Mouse (Mus musculus): ENCODE measurements around the gene Fam110c. TPM values are rescaled to one million over a fixed set of nuclear protein-coding genes. Genes with fewer than 3 reads are reported as not detected.

Gene Fam110c
- polyA plus RNA-seq, 1 experiment from 2014 or later = not detected

DNA sequence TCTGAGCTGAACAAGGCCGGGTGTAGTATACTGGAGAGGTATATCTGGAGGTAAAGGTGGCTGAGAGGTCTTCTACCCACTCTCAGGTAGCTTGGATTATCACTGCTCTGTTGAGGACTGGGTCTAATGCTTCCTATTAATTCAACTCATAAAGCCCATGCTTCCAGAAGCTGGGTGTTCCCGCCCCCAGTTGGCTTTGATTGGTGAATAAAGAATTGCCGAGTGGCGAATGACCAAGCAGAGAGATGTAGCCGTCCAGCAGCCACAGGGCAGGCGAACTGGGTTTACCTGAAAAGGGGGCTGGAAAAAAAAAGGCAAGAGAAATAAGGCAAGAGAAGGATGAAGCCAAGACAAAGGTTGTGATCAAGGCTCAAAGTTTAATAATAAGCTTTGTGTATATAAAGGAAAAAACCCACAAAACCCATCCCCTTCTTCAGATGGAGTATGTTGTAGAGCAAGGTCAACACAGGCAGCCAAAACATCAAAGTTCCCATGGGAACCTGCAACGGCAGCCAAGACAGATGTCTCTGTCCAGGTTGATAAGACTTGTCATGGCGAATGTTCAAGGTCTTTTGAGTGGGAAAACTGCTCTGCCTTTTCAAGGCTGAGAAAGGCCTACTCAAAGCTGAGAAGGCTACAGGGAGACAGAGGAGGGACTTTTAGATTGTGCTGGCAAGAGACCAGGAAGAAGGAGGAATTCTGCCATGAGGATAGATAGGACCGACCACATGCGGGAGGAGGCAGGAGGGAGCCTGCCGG is 17.4 kb downstream of the Fam110c start:
- no peak overlapping the region for H3K27ac ChIP-seq (ENCODE audit: low read length)
- WGBS = 81% methylated on average over 11 of the region's 11 CpGs
- no peak for ATAC-seq
- H3K9me3 ChIP-seq (replicated peaks; ENCODE audit: control insufficient read depth, low read length, poor library complexity, severe bottlenecking) = no peaks in the 10 kb centered on the region
- H3K4me3 ChIP-seq (ENCODE audit: low read depth, low read length) = no peak overlapping the region
- H3K4me1 ChIP-seq (ENCODE audit: control insufficient read depth, insufficient read depth, low read length) = no peaks in the 10 kb centered on the region
- no peaks in the 10 kb centered on the region for H3K36me3 ChIP-seq (ENCODE audit: control insufficient read depth, insufficient read depth, low read length)
- no peak overlapping the region for H3K9ac ChIP-seq (ENCODE audit: low read depth, low read length)
- H3K4me2 ChIP-seq (ENCODE audit: low read length) = no peak overlapping the region
- H3K27me3 ChIP-seq (ENCODE audit: control insufficient read depth, insufficient read depth, low read depth, low read length) = no peaks in the 10 kb centered on the region

DNA sequence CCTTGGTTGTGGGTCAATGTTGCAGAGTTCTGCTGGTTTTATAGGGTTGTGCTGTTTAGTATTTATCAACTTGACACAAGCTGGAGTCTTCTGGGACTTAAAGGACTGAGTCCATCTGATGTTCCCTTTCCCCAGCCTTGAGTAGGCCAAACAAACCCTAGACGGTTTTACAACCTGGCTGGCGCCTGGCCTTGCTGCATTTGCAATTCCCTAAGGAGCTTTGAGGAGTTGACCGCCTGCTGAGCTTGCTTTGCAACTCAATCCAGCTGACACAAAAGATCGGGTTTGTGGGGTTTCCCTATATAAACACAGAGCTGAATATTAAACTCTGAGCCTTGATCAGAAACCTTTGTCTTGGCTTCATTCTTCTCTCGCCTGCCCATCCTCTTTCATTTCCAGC is 18.8 kb downstream of the Fam110c start:
- no peaks in the 10 kb centered on the region for H3K4me1 ChIP-seq (ENCODE audit: control insufficient read depth, insufficient read depth, low read length)
- no peak overlapping the region for H3K4me2 ChIP-seq (ENCODE audit: low read length)
- no peaks in the 10 kb centered on the region for H3K36me3 ChIP-seq (ENCODE audit: control insufficient read depth, insufficient read depth, low read length)
- no peak overlapping the region for H3K4me3 ChIP-seq (ENCODE audit: low read depth, low read length)
- no peaks in the 10 kb centered on the region for H3K27me3 ChIP-seq (ENCODE audit: control insufficient read depth, insufficient read depth, low read depth, low read length)
- H3K9ac ChIP-seq (ENCODE audit: low read depth, low read length) = no peak overlapping the region
- no peaks in the 10 kb centered on the region for H3K9me3 ChIP-seq (replicated peaks; ENCODE audit: control insufficient read depth, low read length, poor library complexity, severe bottlenecking)
- no peak overlapping the region for H3K27ac ChIP-seq (ENCODE audit: low read length)
- ATAC-seq = no peak
- 15% methylated on average over 5 of the region's 5 CpGs for WGBS

DNA sequence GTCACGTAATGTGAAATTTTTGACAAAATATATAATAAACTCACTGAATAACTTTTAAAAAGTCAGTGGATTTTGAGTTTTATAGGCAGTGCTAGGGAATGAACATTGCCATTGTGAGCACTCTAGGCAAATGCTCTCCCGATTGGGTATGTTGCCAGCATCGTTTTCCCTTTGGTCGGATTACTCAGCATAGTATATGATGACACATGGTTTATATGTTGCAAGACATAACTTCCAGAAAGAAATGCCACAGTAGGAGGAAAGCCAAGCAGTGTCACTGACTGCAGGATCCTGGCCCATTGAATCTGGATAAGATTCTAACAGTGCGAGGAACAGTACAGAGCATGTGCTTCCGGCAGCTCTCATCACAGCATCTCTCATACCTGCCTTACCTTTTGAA is 23.5 kb downstream of the Fam110c start:
- Histone ChIP-seq H3K9me3 (replicated peaks; ENCODE audit: control insufficient read depth, low read length, poor library complexity, severe bottlenecking) (no peaks in the 10 kb centered on the region), H3K36me3 (ENCODE audit: control insufficient read depth, insufficient read depth, low read length) (no peaks in the 10 kb centered on the region), H3K27ac (ENCODE audit: low read length) (no peak overlapping the region), H3K9ac (ENCODE audit: low read depth, low read length) (no peak overlapping the region), H3K4me2 (ENCODE audit: low read length) (no peak overlapping the region), H3K4me3 (ENCODE audit: low read depth, low read length) (no peak overlapping the region), H3K27me3 (ENCODE audit: control insufficient read depth, insufficient read depth, low read depth, low read length) (no peaks in the 10 kb centered on the region), H3K4me1 (ENCODE audit: control insufficient read depth, insufficient read depth, low read length) (no peaks in the 10 kb centered on the region)
- no peak for ATAC-seq
- WGBS = 97% methylated on average over 6 of the region's 6 CpGs

DNA sequence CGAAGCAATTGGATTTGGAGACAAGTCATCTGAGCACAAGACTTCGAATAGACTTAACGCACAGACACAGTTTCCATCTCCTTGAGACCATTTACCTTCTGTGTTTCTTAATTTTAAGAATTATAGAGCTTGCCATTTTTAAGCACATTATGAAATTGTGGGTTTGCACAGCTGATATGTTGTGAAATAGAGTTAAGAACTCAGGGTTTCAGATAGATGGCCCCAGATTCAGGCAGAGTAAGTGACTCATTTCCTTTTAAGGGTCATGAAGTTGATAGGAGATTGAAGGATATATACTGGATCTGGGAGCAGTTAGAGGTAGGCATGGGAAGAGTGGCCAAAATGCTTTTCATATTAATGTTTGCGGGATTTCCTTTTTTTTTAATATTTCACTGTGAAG is 27.5 kb downstream of the Fam110c start:
- Histone ChIP-seq H3K4me3 (ENCODE audit: low read depth, low read length) (no peak overlapping the region), H3K27me3 (ENCODE audit: control insufficient read depth, insufficient read depth, low read depth, low read length) (no peaks in the 10 kb centered on the region), H3K36me3 (ENCODE audit: control insufficient read depth, insufficient read depth, low read length) (no peaks in the 10 kb centered on the region), H3K4me1 (ENCODE audit: control insufficient read depth, insufficient read depth, low read length) (no peaks in the 10 kb centered on the region), H3K4me2 (ENCODE audit: low read length) (no peak overlapping the region), H3K9me3 (replicated peaks; ENCODE audit: control insufficient read depth, low read length, poor library complexity, severe bottlenecking) (no peaks in the 10 kb centered on the region), H3K9ac (ENCODE audit: low read depth, low read length) (no peak overlapping the region), H3K27ac (ENCODE audit: low read length) (no peak overlapping the region)
- 94% methylated on average over 4 of the region's 4 CpGs for WGBS
- ATAC-seq = no peak

DNA sequence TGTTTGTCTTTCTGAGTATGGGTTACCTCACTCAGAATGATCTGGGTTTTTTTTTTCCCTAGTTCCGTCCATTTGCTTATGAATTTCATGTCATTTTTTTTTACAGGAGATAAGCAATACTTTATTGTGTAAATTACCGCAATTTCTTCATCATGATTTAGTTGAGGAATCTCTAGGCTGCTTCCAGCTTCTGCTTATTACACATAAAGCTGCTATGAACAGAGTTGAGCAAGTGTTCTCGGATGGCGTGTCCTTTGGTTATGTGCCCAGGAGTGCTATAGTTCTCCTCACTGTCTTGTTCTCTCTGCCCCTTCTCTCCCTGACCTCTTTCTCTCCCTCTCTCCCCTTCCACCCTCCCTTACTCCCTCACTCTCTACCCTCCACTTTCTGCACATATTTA is 28.2 kb downstream of the Fam110c start:
- Histone ChIP-seq H3K9me3 (replicated peaks; ENCODE audit: control insufficient read depth, low read length, poor library complexity, severe bottlenecking) (no peaks in the 10 kb centered on the region), H3K9ac (ENCODE audit: low read depth, low read length) (no peak overlapping the region), H3K27ac (ENCODE audit: low read length) (no peak overlapping the region), H3K27me3 (ENCODE audit: control insufficient read depth, insufficient read depth, low read depth, low read length) (no peaks in the 10 kb centered on the region), H3K4me2 (ENCODE audit: low read length) (no peak overlapping the region), H3K4me1 (ENCODE audit: control insufficient read depth, insufficient read depth, low read length) (no peaks in the 10 kb centered on the region), H3K36me3 (ENCODE audit: control insufficient read depth, insufficient read depth, low read length) (no peaks in the 10 kb centered on the region), H3K4me3 (ENCODE audit: low read depth, low read length) (no peak overlapping the region)
- ATAC-seq = no peak
- WGBS = 93% methylated on average over 4 of the region's 4 CpGs

DNA sequence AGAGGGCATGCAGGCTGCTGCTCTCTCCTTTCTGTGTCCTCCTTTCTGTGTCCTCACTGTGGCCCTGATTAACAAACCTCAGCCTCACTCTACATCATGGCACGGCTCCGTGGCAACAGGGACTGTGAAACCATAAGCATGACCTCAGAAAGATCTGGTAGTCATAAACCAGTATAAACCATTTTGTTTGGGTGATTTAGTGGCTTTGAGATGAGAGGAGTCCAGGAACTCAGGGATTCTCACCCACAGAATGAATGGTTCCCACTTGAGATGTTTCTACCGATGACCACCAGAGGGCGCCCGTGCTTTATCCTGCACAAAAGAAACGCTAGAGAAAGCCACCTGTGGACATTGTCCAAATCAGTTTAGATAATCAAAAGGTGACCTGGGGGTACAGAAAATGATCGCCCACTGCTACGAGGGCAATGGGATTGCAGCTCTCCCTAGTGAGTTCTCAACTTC is 42.4 kb downstream of the Fam110c start:
- WGBS = 14% methylated on average over 8 of the region's 8 CpGs
- H3K9me3 ChIP-seq (replicated peaks; ENCODE audit: control insufficient read depth, low read length, poor library complexity, severe bottlenecking) = 0 out of 2 replicates have a peak, but pooled peaks cover 2% of the 10 kb centered on the region
- H3K4me2 ChIP-seq (ENCODE audit: low read length) = no peak overlapping the region
- no peaks in the 10 kb centered on the region for H3K27me3 ChIP-seq (ENCODE audit: control insufficient read depth, insufficient read depth, low read depth, low read length)
- no peak overlapping the region for H3K27ac ChIP-seq (ENCODE audit: low read length)
- H3K4me3 ChIP-seq (ENCODE audit: low read depth, low read length) = no peak overlapping the region
- no peaks in the 10 kb centered on the region for H3K4me1 ChIP-seq (ENCODE audit: control insufficient read depth, insufficient read depth, low read length)
- no peak overlapping the region for H3K9ac ChIP-seq (ENCODE audit: low read depth, low read length)
- H3K36me3 ChIP-seq (ENCODE audit: control insufficient read depth, insufficient read depth, low read length) = no peaks in the 10 kb centered on the region
- ATAC-seq = peak; percentile 32; the same call in 1 of the 2 replicates

DNA sequence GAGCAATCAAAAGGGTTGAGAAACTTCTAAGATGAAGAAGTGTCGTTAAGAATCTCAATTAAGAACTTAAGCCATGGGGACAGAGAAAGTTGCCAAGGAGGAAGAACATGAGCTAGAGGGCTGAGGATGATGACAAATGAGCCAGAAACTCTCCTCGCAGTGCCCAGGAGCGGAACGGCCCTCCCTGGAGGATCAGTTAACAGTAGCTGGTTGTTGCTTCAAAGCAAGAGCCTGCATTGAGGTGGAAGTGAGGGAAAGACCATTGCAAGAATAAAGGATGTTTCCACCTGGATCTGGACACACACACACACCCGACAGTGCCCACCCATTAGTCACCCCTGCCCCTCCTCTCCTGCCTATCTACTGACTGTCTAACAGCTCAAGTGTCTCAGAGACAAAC is 46.9 kb downstream of the Fam110c start:
- Histone ChIP-seq H3K4me1 (ENCODE audit: control insufficient read depth, insufficient read depth, low read length) (no peaks in the 10 kb centered on the region), H3K4me2 (ENCODE audit: low read length) (no peak overlapping the region), H3K4me3 (ENCODE audit: low read depth, low read length) (no peak overlapping the region), H3K36me3 (ENCODE audit: control insufficient read depth, insufficient read depth, low read length) (no peaks in the 10 kb centered on the region), H3K27me3 (ENCODE audit: control insufficient read depth, insufficient read depth, low read depth, low read length) (no peaks in the 10 kb centered on the region), H3K9ac (ENCODE audit: low read depth, low read length) (no peak overlapping the region), H3K9me3 (replicated peaks; ENCODE audit: control insufficient read depth, low read length, poor library complexity, severe bottlenecking) (0 out of 2 replicates have a peak, but pooled peaks cover 2% of the 10 kb centered on the region), H3K27ac (ENCODE audit: low read length) (no peak overlapping the region)
- WGBS = 80% methylated on average over 5 of the region's 5 CpGs
- ATAC-seq = no peak

DNA sequence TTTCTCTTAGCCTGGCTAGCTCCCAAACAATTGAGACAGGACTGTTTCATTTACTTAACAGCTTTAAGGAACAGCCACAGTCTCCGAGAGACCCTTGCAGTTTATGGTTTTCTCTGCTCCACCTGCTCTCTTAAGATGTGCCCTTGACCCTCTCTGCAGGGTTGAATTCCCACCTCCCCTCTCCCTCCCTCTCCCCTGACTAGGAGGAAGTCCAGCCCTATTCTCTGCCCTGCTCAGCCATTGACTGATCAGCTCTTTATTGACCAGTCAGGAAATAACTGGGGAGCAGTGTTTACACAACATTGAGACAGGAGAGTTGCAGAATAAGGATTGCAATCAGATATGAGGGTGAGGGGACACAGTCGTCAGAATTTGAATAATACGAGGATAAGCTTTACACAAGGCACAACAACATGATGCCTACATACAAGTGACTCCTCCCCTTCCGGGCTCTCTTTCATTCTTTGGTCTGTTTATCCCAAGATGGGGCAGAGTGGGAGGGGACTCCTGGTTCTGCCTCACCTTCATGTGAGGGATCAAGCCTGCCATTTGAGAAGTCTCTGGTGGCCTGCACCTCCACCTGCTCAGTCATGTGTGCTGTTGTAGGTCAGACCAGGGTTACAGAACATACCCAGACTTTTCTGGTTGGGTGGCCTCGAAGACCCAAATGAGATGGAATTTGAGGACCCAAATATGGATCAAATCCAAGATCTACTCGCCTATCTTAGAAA is 49.4 kb downstream of the Fam110c start:
- no peak for ATAC-seq
- H3K27ac ChIP-seq (ENCODE audit: low read length) = no peak overlapping the region
- no peaks in the 10 kb centered on the region for H3K36me3 ChIP-seq (ENCODE audit: control insufficient read depth, insufficient read depth, low read length)
- H3K27me3 ChIP-seq (ENCODE audit: control insufficient read depth, insufficient read depth, low read depth, low read length) = no peaks in the 10 kb centered on the region
- no peak overlapping the region for H3K4me2 ChIP-seq (ENCODE audit: low read length)
- H3K4me3 ChIP-seq (ENCODE audit: low read depth, low read length) = no peak overlapping the region
- H3K9ac ChIP-seq (ENCODE audit: low read depth, low read length) = no peak overlapping the region
- no peaks in the 10 kb centered on the region for H3K4me1 ChIP-seq (ENCODE audit: control insufficient read depth, insufficient read depth, low read length)
- 81% methylated on average over 6 of the region's 6 CpGs for WGBS
- 0 out of 2 replicates have a peak, but pooled peaks cover 2% of the 10 kb centered on the region for H3K9me3 ChIP-seq (replicated peaks; ENCODE audit: control insufficient read depth, low read length, poor library complexity, severe bottlenecking)

DNA sequence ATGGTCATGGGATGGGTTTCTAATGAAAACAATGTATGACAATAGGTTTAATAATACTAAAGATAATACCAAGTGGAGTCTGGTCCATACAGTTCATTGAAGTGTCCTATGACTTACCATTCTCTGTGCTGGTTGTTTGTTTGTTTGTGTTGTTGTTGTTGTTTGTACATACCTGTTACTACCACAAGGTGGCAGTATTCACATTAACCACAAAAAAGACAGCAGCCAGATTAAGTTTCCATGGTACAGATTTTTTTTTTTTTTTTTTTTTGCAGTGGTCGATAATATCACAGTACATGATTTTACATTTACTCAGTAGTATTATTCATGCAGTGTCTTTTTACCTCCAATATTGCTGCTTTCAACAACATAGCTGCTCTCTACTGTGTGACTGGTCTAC is 52.4 kb downstream of the Fam110c start:
- WGBS = 40% methylated on average over 1 of the region's 1 CpGs
- no peak overlapping the region for H3K4me2 ChIP-seq (ENCODE audit: low read length)
- no peaks in the 10 kb centered on the region for H3K36me3 ChIP-seq (ENCODE audit: control insufficient read depth, insufficient read depth, low read length)
- H3K27me3 ChIP-seq (ENCODE audit: control insufficient read depth, insufficient read depth, low read depth, low read length) = no peaks in the 10 kb centered on the region
- no peak overlapping the region for H3K4me3 ChIP-seq (ENCODE audit: low read depth, low read length)
- ATAC-seq = no peak
- no peak overlapping the region for H3K27ac ChIP-seq (ENCODE audit: low read length)
- no peak overlapping the region for H3K9ac ChIP-seq (ENCODE audit: low read depth, low read length)
- H3K9me3 ChIP-seq (replicated peaks; ENCODE audit: control insufficient read depth, low read length, poor library complexity, severe bottlenecking) = no peaks in the 10 kb centered on the region
- H3K4me1 ChIP-seq (ENCODE audit: control insufficient read depth, insufficient read depth, low read length) = no peaks in the 10 kb centered on the region
